Mouse (Mus musculus): ENCODE measurements around the gene Gm17727. TPM values are rescaled to one million over a fixed set of nuclear protein-coding genes. Genes with fewer than 3 reads are reported as not detected.
"Not testable (repeated sequence)": the region's sequence is repeated elsewhere in the genome, so short reads cannot be mapped to it uniquely, and the experiment has no call there.

Gm17727 gene
- not detected in 2 replicates for polyA plus RNA-seq (2015; fragmentation: Nextera tagmentation; extraction: Ambion mirVana)

GRCm38 (mm10) chr9:35778009-35778408 is at the start of gene Gm17727:
Gm17727 (minus strand) TSS chr9:35778109.
- Histone ChIP-seq H3K4me1 (no peaks in the 10 kb centered on the region), H3K9ac (replicated peaks) (no peak within 1 kb of the TSS), H3K36me3 (no peaks in the 10 kb centered on the region), H3K9me3 (peaks cover 3% of the 10 kb centered on the region; the same call in 1 of the 2 replicates), H3K4me3 (no peak within 1 kb of the TSS), H3K27ac (replicated peaks) (no peak within 1 kb of the TSS), H3K27me3 (no peaks in the 10 kb centered on the region), H3K4me2 (replicated peaks) (no peak within 1 kb of the TSS)
- no peak for ATAC-seq (replicated peaks)
- WGBS: 65% methylated on average over 3 of the region's 3 CpGs

- H3K4me2 ChIP-seq (replicated peaks); H3K36me3 ChIP-seq; H3K4me1 ChIP-seq; H3K27me3 ChIP-seq; H3K9me3 ChIP-seq; H3K27ac ChIP-seq (replicated peaks); H3K9ac ChIP-seq (replicated peaks); ATAC-seq (replicated peaks); H3K4me3 ChIP-seq: not testable (repeated sequence)
- WGBS: 96% methylated on average over 15 of the region's 15 CpGs
Measured at GRCm38 (mm10) chr9:35817881-35818280, 40.0 kb upstream of the Gm17727 start.

- Histone ChIP-seq H3K9ac (replicated peaks) (no peak overlapping the region), H3K4me3 (no peak overlapping the region), H3K4me1 (no peaks in the 10 kb centered on the region), H3K4me2 (replicated peaks) (no peak overlapping the region), H3K9me3 (no peaks in the 10 kb centered on the region; the same call in 1 of the 2 replicates), H3K27me3 (no peaks in the 10 kb centered on the region), H3K36me3 (no peaks in the 10 kb centered on the region), H3K27ac (replicated peaks) (no peak overlapping the region)
- no peak for ATAC-seq (replicated peaks)
Measured at GRCm38 (mm10) chr9:35798146-35798545, 20.2 kb upstream of the Gm17727 start.

GRCm38 (mm10) chr9:35790001-35790400 is 12.1 kb upstream of the Gm17727 start, which contains the start of the genes Gm27235 and D730048I06Rik:
Gm27235 (minus strand) TSS chr9:35790101.
D730048I06Rik (minus strand) TSS chr9:35790112.
- no peak within 1 kb of the TSS for H3K4me3 ChIP-seq
- peaks cover 3% of the 10 kb centered on the region for H3K9me3 ChIP-seq
- no peak within 1 kb of the TSS for H3K9ac ChIP-seq (replicated peaks)
- H3K27me3 ChIP-seq: no peaks in the 10 kb centered on the region
- no peak within 1 kb of the TSS for H3K4me2 ChIP-seq (replicated peaks)
- 92% methylated on average over 3 of the region's 3 CpGs for WGBS
- H3K27ac ChIP-seq (replicated peaks): no peak within 1 kb of the TSS
- H3K36me3 ChIP-seq: no peaks in the 10 kb centered on the region
- no peaks in the 10 kb centered on the region for H3K4me1 ChIP-seq
- no peak for ATAC-seq (replicated peaks)

DNA sequence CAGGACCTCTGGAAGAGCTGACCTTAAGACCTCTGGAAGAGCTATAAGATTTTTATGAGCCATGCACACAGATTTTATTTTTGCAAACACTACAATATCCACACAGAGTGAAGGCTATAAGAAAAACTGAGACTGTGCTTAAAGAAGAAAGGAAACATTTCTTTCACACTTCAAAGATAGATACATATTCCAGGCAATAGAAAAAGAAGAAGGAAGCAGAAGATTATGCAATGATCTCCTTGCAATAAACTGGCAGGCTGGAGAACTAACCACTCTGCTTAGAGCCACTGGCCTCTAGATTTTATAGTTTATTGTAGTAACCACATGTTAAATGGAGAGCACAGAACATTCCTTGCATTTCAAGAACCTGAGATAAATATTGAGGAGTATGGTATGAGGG is 21.1 kb downstream of the Gm17727 start:
- Histone ChIP-seq H3K4me2 (replicated peaks) (no peak overlapping the region), H3K9me3 (no peaks in the 10 kb centered on the region), H3K4me3 (no peak overlapping the region), H3K36me3 (no peaks in the 10 kb centered on the region), H3K27me3 (no peaks in the 10 kb centered on the region), H3K4me1 (no peaks in the 10 kb centered on the region), H3K27ac (replicated peaks) (no peak overlapping the region), H3K9ac (replicated peaks) (no peak overlapping the region)
- no peak for ATAC-seq (replicated peaks)

- ATAC-seq (replicated peaks): no peak
- no peaks in the 10 kb centered on the region for H3K27me3 ChIP-seq
- no peak within 1 kb of the TSS for H3K4me3 ChIP-seq
- H3K4me2 ChIP-seq (replicated peaks): no peak within 1 kb of the TSS
- H3K27ac ChIP-seq (replicated peaks): no peak within 1 kb of the TSS
- no peaks in the 10 kb centered on the region for H3K4me1 ChIP-seq
- H3K9me3 ChIP-seq: no peaks in the 10 kb centered on the region
- no peaks in the 10 kb centered on the region for H3K36me3 ChIP-seq
- no peak within 1 kb of the TSS for H3K9ac ChIP-seq (replicated peaks)
Measured at GRCm38 (mm10) chr9:35740749-35741148, 37.2 kb downstream of the Gm17727 start, which contains the start of gene Gm17677. Gm17677 (plus strand) TSS chr9:35741049.

Other genes with a start within 250 kb of the Gm17727 start
- 19.6 and 20.1 TPM in 2 replicates for gene Ddx25, start 219.6 kb downstream of the Gm17727 start, polyA plus RNA-seq (2015; fragmentation: Nextera tagmentation; extraction: Ambion mirVana)
- gene Pus3, start 219.5 kb downstream of the Gm17727 start, polyA plus RNA-seq (2015; fragmentation: Nextera tagmentation; extraction: Ambion mirVana): 18.8 TPM in 2 replicates
- gene Pate2, start 207.8 kb downstream of the Gm17727 start, polyA plus RNA-seq (2015; fragmentation: Nextera tagmentation; extraction: Ambion mirVana): 1.1 and 1.6 TPM in 2 replicates
- 23.6 and 26.8 TPM in 2 replicates for gene Hyls1, start 207.7 kb downstream of the Gm17727 start, polyA plus RNA-seq (2015; fragmentation: Nextera tagmentation; extraction: Ambion mirVana)
- not detected in 2 replicates for gene Pate4, start 166.2 kb downstream of the Gm17727 start, polyA plus RNA-seq (2015; fragmentation: Nextera tagmentation; extraction: Ambion mirVana)
- gene Pate3, start 129.9 kb downstream of the Gm17727 start, polyA plus RNA-seq (2015; fragmentation: Nextera tagmentation; extraction: Ambion mirVana): 0.14 TPM in 1 of 2 replicates, not detected in the other
- gene Pate1, start 90.7 kb downstream of the Gm17727 start, polyA plus RNA-seq (2015; fragmentation: Nextera tagmentation; extraction: Ambion mirVana): not detected in 2 replicates
- gene Gm17677, start 37.1 kb downstream of the Gm17727 start, polyA plus RNA-seq (2015; fragmentation: Nextera tagmentation; extraction: Ambion mirVana): not detected in 2 replicates
- not detected in 2 replicates for gene Gm27235, start 12.0 kb upstream of the Gm17727 start, polyA plus RNA-seq (2015; fragmentation: Nextera tagmentation; extraction: Ambion mirVana)
- not detected in 2 replicates for gene D730048I06Rik, start 12.0 kb upstream of the Gm17727 start, polyA plus RNA-seq (2015; fragmentation: Nextera tagmentation; extraction: Ambion mirVana)
- not detected in 2 replicates for gene 9230110F15Rik, start 66.0 kb upstream of the Gm17727 start, polyA plus RNA-seq (2015; fragmentation: Nextera tagmentation; extraction: Ambion mirVana)
- gene 9230113P08Rik, start 130.3 kb upstream of the Gm17727 start, polyA plus RNA-seq (2015; fragmentation: Nextera tagmentation; extraction: Ambion mirVana): not detected in 2 replicates